Mouse (Mus musculus) ES-E14 (cell line): ENCODE results near the gene Ddx28.

Source experiments
- MAFK ChIP-seq: IDR thresholded peaks from 2 replicates; pipeline ENCODE4 v1.6.1; 2014; ENCODE audit warnings: mild to moderate bottlenecking, low read depth, low read length, inconsistent platforms; ENCODE audit not compliant: insufficient read depth
- ZNF384 ChIP-seq: IDR thresholded peaks from 2 replicates; pipeline ENCODE4 v1.6.1; 2012; ENCODE audit warnings: low read depth, low read length, inconsistent platforms

DNA sequence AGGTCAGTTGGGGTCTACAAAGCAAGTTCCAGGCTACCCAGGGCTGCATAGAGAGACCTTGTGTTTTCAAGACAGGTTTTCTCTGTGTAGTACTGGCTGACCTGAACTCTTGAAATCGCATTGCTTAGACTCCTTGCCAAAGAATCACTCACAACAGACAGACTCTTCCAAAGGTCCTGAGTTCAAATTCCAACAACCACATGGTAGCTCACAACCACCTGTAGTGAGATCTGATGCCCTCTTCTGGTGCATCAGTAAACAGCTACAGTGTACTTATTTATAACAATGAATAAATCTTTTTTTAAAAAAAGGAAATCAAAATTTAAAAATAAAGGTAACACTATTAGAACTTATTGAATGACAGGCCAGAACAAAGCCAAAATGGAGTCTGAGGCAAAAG is 30.5 kb downstream of the Ddx28 start:
- TF ChIP-seq MAFK (no peak), ZNF384 (no peak)
